Mouse (Mus musculus): Measurements from ENCODE around the gene Pptc7.
"Not testable (repeated sequence)": the region's sequence is repeated elsewhere in the genome, so short reads cannot be mapped to it uniquely, and the experiment has no call there.

The Pptc7 gene

GRCm38 (mm10) chr5:122300071-122300518 lies 15.9 kb downstream of the Pptc7 start:
- DNase-seq (ENCODE audit: low read depth, low spot score), result peak; percentile 89

- DNase-seq (ENCODE audit: low read depth, low spot score), result peak; percentile 51
Measured at GRCm38 (mm10) chr5:122302810-122303745, 18.9 kb downstream of the Pptc7 start.

- peak; percentile 82 for DNase-seq (ENCODE audit: low read depth, low spot score)
Measured at GRCm38 (mm10) chr5:122303937-122304336, 19.8 kb downstream of the Pptc7 start.

- DNase-seq (ENCODE audit: low read depth, low spot score), result peak; percentile 53
Measured at GRCm38 (mm10) chr5:122304541-122304940, 20.4 kb downstream of the Pptc7 start.

- DNase-seq (ENCODE audit: low read depth, low spot score), result no peak
Measured at GRCm38 (mm10) chr5:122305472-122305871, 21.3 kb downstream of the Pptc7 start.

GRCm38 (mm10) chr5:122306536-122306935 lies 22.4 kb downstream of the Pptc7 start:
- no peak for DNase-seq (ENCODE audit: low read depth, low spot score)

- DNase-seq (ENCODE audit: low read depth, low spot score), result no peak
Measured at GRCm38 (mm10) chr5:122310699-122311098, 26.5 kb downstream of the Pptc7 start.

GRCm38 (mm10) chr5:122311692-122312091 lies 27.5 kb downstream of the Pptc7 start:
- DNase-seq (ENCODE audit: low read depth, low spot score), result peak; percentile 37

GRCm38 (mm10) chr5:122312346-122312745 lies 28.2 kb downstream of the Pptc7 start:
- DNase-seq (ENCODE audit: low read depth, low spot score), result peak; percentile 36

- DNase-seq (ENCODE audit: low read depth, low spot score), result peak; percentile 61
Measured at GRCm38 (mm10) chr5:122312942-122313684, 28.9 kb downstream of the Pptc7 start.

- peak; percentile 97 for DNase-seq (ENCODE audit: low read depth, low spot score)
Measured at GRCm38 (mm10) chr5:122314966-122315667, 31.0 kb downstream of the Pptc7 start.

- DNase-seq (ENCODE audit: low read depth, low spot score), result peak; percentile 37
Measured at GRCm38 (mm10) chr5:122317329-122318045, 33.3 kb downstream of the Pptc7 start.

GRCm38 (mm10) chr5:122318100-122318499 lies 33.9 kb downstream of the Pptc7 start:
- peak; percentile 45 for DNase-seq (ENCODE audit: low read depth, low spot score)

GRCm38 (mm10) chr5:122318976-122319375 lies 34.8 kb downstream of the Pptc7 start:
- DNase-seq (ENCODE audit: low read depth, low spot score), result not testable (repeated sequence)

- DNase-seq (ENCODE audit: low read depth, low spot score), result peak; percentile 79
Measured at GRCm38 (mm10) chr5:122319474-122320204, 35.5 kb downstream of the Pptc7 start.

GRCm38 (mm10) chr5:122320205-122320781 lies 36.1 kb downstream of the Pptc7 start:
- peak; percentile 40 for DNase-seq (ENCODE audit: low read depth, low spot score)

- DNase-seq (ENCODE audit: low read depth, low spot score), result peak; percentile 25
Measured at GRCm38 (mm10) chr5:122323523-122323922, 39.4 kb downstream of the Pptc7 start.

- peak; percentile 99 for DNase-seq (ENCODE audit: low read depth, low spot score)
Measured at GRCm38 (mm10) chr5:122324608-122325431, 40.7 kb downstream of the Pptc7 start.

- DNase-seq (ENCODE audit: low read depth, low spot score), result peak; percentile 39
Measured at GRCm38 (mm10) chr5:122325477-122325876, 41.3 kb downstream of the Pptc7 start.

All from brain, adult 2 months (tissue).